Mouse (Mus musculus) ES-CJ7 (cell line): Measurements from ENCODE around the gene Cnp.

Experiments
- DNase-seq: peaks from one replicate; pipeline ENCODE4 v3.0.0; 2011; ENCODE audit warnings: low read depth, low spot score

Gene Cnp

DNA sequence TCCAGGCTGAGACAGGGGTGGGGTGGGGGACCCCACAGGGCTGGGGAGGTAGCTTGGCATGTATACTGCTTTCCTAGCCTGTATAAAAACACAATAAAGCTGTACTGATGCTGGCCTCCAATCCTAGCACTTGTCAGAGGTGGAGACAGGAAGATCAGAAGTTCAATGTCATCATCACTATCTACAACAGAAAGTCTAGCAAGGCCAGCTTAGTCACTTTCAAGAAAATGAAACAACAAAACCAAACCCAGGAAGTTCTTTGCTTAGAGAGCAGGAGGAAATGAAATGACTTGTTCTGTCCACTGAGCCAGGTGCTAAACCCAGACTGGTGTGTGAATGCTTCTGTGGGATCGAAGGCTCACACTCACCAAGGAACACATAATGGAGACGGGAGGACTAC lies 13.8 kb downstream of the Cnp start:
- DNase-seq, result no peak

DNA sequence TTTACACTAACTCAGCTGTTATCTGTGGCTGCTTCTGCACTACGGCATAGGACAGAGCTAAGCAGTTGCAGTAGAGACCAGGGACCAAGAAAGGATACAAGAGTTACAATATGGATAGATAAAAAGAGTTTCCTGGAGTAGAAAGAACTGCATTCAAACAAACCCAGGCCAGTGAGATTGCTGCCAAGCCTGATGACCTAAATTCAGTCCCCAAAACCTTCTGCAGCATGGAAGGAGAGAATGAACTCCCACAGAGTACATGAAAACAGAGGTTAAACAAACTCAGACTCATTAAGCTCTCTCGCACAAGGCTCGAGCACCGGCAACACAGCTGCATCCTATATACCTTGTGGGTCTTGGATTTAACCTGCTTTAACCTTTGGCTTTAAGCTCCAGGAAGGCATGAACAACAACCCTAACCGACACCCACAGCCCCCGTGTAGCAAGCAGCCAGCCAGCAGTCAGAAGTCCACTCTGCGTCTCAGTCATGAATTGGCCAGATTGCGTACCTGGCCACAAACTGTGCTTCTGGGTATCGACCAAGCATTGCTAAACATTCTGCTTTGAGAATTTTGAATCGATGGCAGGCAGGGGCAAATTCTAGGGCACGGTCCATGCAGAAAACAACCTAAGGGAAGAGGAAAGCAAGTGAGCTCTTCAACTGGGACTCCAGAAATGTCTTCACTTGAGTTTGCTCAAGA lies 17.8 kb downstream of the Cnp start:
- no peak for DNase-seq

DNA sequence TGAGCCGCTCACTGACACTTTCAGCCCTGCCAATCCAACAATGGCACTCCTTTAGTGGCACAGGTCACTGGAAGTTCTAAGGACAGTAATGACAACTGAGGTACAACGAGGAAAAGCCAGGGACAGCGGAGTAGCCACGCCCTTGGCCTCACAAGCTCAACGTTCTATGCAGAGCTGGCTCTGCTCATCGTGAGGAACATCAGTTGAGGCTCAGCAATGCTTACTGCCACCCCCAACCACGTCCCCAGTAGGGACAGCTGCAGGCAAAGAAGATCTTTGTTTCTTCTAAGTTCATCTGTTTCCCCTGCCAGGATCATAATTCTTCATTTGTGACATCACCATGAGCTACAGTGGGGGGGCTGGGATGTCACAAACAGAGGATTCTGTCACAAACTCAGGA lies 19.9 kb downstream of the Cnp start:
- no peak for DNase-seq

DNA sequence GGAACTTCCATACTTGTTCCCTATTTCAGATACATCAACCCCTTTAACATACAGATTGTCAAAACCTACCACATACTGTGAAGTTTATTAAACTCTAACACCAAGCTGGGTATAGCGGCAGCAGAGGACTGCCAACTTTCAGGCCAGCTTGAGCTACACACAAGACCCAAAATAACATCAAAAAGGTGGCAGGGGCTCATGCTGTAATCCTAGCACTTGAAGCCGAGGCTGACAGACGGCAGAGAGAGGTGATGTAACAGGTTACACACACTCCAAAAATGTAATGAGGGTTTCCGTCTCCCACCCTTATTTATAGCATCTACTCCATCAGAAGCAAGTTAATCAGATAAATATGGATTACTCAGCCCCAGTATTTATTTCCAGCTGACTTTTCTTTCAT lies 20.8 kb downstream of the Cnp start:
- no peak for DNase-seq

DNA sequence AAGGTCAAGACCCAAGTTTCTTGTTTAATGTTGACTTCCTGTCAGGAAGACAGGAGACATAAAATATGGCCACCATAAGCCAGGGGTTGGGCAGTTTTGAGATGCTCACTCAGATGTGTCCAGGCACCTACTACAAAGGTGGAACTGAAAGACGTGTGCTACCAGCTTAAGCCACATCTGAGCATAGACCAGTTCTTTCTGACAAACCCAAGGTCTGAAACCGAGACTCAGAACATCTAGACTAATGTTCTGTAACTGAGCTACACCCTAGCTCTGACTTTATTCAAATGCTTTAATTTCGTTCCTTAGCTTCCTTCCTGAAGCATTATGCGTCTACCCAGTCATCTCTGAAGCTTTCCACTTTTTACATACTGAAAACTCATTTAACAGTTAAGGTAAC lies 23.4 kb downstream of the Cnp start:
- no peak for DNase-seq

DNA sequence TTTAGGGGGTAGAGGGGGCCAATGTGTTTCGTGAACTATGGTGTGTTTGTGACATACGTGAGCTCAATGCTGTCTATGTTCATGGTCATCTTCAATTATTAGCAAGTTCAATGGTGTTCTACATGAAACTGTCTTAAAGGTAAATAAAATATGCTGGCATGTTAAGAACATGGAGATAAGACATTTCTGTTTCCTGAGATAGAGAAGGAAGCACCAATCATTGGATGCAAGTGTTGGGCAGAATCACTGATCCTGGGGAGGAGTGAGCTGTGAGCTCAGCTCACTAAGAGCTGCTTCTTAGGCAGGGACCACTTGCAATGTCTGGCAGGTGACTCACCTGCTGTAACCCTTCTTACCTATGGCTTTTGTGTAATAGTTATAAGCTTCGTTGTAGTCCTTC lies 26.7 kb downstream of the Cnp start:
- DNase-seq, result no peak

DNA sequence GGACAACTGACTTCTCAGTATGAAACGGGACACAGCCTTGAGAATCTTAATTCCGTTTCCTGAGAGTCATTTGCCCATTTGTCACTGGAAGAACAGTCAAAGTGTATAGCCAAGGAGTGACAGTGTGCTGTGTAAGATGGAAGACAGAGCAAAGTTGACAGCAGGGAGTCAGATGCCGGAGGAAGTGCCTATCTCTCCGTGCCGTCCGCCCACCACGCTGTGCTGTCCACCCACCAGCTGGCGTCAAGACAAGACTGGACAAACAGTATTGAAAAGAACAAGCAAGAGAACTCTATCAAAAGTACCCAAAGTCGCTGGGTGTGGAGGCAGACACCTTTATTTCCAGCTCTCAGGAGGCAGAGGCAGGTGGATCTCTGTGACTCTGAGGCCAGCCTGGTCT lies 28.5 kb downstream of the Cnp start:
- DNase-seq, result no peak

DNA sequence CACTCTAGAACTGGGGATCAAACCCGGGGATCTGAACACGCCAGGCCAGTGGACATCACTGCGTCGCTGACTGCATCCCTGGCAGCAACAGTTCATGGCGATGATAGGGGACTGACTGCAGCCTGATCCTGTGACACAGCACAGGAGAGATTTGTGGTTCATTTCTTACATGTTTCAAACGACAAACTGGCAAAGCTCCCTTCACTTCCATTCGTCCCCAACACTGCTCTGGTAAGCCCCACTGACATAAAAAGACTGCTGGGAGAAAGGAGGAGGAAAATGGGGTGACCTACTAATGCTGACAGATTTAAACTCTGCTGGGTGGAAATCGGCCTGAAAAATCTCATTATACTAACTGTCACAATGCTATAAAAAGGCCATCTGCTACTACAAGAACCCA lies 29.1 kb downstream of the Cnp start:
- DNase-seq, result no peak

DNA sequence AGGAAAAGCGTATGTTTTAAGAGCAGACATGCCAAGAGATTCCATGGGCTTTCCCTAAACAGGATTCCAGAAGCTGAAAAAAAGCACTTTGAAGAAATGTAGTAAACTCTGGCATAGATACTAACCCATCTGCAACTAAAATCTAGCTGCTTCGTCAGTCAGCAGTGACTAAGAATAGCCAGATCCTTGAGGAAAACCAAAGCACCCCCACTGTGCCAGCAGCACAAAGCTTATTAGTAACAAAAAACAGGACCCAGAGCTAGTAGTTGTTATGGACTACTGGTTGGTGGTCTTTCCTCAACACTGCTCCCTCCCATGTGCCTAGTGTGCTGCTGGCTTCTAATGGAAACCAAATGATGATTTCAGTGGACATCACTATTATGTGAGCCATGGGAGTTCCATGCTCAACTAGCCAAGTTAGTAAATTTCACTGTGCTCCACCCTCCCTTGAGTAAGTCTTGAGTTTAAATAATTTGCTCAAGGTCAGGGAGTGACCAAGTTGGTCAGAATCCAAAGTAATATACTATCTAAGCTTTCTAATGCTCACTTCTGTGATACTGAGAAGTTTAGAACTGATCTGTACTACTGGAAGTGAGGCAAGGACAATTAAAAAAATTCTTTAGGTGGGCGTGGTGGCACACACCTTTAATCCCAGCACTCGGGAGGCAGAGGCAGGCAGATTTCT lies 29.8 kb downstream of the Cnp start:
- DNase-seq, result no peak

DNA sequence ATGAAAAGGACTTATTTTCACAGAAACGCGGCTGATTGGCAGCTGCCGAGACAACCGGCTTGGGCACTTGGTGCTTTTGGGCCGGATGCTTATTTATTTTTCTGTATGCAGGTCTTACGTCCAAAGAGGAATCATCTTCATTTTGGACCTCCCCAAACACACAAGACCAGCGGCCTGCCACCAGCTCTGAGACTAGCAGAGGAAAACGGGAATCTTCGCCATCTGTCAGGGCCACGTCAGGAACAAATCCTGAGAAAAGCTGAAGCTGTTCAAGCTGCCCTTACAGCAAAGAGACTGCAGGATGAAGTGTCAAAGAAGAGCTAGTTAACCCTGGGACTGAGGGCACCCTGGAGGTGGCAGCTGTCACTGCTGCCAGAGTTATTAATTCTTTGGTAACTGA lies 30.7 kb downstream of the Cnp start:
- DNase-seq, result no peak

DNA sequence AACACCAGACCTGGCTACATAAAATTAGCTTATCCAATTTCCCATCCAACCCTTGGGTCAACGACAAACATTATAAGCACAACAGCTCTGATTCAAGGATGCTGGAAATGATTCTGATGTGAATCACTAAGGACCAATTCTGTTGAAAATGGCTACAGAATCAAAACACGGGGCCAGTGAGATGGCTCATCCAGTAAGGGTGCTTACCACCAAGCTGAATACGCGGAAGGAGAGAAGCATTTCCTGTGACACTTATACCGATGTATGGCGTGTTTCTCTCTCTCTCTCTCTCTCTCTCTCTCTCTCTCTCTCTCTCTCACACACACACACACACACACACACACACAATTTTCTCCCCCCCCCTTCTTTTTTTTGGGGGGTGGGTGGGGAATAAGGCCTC lies 32.4 kb downstream of the Cnp start:
- DNase-seq, result no peak

DNA sequence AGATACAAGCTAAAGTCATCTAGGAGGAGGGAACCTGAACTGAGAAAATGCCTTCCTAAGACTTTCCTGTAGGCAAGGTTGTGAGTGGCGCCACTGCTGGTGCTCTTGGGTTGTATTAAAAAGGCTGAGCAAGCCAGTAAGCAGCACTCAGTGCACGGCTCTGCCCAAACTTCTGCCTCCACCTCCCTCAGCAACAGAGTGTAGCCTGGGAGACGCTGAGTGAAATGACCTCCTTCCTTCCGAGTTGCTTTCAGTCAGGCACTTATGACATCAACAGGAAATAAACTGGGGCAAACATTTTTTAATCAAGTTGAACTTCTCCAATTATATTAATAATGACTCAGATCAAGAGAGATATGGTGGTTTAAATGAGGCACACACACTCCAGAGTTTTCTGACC lies 34.1 kb downstream of the Cnp start:
- DNase-seq, result no peak

DNA sequence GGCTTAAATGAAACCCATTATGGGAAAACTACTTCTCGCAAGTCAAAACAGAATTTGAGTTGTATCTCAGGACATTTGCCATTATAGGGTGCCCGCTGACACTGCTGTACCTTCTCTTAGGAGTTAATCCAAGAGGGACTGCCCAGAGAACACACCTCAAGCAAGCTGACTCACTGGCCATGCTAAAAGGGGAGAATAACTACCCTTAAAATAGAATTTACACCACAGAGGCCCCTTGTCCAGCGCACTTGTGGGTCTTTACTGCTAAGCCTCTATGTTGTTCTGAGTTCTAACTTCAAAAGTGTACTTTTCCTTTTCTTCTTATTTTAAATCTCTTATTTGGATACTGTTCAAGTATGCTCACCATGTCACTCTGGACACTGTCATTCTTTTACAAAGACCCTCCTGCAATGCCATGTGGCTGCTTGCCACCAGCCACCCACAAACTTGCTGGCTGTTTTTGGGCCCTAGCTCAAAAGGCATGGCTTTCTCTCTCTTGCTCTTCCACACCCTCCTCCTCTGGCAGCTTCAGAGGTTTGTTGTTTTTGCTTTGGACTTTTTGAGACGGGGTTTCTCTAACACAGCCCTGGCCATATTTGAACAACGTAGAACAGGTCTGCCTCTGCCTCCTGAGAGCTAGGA lies 34.8 kb downstream of the Cnp start:
- DNase-seq, result no peak

DNA sequence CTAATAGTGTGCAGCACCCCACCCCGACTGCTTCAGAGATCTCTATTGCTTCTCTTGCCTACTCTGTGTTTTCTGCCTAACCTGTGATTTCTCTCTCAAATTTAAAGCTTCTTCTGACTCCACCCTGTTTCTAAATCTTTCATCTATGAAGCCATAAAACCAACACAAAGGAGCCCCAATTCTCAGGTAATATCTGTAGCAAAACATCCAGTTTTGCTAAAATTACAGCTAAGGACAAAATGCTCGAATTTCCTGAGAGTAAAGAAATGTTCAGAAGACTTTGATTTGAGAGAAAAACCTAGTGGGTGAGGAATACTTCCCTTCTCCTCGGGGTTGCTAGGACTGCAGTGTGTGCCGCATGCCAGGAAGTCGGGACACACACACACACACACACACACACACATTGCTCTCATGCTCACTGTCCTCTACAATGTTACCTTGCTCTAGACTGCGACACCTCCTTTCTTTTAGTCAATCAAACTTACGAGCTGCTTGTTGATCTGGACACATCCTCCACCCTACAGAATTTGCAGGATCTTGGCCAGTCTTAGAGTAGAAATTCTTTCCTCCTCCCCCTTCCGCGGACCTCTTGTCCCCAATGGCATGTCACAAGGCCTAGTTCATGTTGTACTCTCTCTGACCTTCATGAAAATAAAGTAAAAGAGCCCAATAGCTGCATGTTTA lies 35.4 kb downstream of the Cnp start:
- DNase-seq, result no peak

DNA sequence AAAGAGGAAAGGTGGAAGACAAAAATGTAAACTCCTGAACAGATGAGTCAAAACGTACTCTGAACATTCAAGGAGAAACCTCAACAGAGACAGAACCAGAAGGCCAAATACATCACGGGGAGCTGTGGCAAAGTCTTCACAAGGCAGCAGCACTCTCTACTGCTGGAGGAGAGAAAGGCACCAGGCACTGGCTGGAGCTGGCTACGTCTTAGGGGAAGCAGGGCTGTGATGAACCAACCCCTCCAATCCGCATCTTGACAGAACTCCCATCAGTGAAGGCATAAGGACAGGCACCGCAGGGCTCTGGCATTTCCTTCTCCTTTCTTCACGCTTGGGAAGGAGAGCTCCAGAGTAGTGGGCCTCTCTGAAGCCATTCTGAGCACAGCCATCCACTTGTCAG lies 36.9 kb downstream of the Cnp start:
- DNase-seq, result peak; percentile 53

DNA sequence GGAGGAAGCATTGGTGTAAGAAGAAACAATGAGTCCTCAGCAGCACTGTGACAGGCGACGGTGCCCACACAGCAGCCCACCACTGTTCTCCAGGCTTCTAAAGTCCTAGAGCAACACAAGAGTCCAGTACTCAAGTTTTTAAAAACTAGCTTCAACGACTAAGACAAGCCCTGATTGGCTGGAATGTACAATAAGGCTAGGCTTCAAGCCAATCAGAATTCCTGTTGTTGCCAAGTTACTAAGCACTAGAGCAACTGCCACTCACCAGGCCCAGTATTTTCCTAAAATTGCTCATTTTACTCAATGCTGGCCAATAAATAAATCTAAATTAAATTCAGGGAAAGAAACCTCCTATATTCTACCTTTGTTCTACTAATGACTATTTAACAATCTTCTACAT lies 38.5 kb downstream of the Cnp start:
- peak; percentile 61 for DNase-seq

DNA sequence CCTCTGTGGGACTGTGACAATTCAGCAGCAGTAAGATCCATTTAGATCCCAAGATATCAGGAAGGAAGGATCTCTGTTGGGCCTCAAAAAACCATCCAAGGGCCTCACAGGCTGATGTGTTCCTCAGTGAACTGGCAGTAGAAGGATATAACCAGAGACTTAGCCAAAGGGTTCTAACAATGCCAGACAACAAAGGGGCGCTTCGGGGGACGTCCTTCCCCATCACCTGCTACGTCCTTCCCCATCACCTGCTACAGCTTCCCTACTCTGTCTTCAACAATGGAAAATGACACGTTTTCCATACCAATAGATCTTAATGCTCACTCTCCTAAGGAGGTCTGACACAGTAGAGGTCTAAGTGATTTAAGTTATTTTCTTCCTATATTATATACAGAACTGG lies 41.6 kb downstream of the Cnp start:
- DNase-seq, result peak; percentile 87

DNA sequence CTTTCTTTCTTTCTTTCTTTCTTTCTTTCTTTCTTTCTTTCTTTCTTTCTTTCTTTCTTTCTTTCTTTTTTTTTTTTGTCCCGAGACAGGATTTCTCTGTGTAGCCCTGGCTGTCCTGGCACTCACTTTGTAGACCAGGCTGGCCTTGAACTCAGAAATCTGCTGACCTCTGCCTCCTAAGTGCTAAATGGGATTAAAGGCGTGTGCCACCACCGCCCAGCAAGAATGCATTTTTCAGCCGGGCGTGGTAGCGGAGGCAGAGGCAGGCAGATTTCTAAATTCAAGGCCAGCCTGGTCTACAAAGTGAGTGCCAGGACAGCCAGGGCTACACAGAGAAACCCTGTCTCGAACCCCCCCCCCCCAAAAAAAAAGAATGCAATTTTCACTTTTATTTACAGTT lies 42.1 kb downstream of the Cnp start:
- DNase-seq, result peak; percentile 85

DNA sequence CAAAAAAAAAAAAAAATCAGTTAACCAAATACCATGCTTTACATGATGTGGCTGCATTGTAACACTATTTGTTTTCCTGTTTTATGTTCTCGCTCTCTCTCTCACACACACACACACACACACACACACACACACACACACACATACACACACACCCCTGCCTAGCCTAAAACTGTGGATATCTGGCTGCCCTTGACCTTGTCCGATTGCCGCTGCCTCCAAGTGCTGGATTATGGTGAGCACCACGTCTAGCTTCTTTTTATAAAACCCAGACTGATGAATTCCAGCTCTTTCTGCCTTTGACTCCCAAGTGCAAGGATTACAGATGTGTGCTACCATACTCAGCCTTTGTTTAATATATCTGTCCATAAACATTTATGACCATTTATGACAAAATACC lies 42.8 kb downstream of the Cnp start:
- DNase-seq, result peak; percentile 39

DNA sequence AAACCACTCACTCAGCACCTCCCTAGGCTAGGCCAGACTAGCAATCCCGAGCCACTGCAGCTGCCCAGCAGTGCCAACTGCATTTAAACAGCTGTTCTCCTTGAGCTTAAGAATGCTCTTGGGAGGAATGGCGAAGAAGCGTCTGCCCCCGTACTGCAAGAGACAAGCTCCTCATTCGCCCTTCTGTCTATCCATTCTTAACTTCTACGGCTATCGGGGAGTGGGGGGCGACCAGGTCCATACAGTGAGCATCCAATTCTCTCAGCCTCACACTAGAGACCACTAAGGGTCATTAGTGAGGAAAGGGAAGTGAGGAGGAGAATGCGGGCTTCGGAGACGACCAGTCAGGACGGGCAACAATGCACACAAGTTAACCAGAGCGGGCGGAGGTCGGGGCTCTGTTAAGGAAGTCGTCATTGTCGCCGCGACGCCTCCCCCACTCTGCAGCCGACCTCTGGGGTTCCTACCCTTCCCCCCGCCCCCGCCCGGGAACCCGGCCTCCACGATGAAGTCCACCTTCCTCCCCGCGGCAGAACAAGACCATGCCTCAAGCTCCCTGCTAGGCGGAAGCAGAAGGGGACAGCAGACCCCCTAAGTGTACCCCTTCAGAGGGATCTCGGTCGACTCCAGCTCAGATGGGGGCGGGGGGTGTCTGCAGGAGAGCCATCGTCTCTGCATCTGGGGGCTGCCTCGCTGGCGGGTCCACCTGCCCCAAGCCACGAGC lies 44.2 kb downstream of the Cnp start, which contains the start of gene Nkiras2:
Gene Nkiras2 (plus strand): TSS at position 484 of the 724 bp plus-strand sequence.
- DNase-seq, result peak; percentile 89

DNA sequence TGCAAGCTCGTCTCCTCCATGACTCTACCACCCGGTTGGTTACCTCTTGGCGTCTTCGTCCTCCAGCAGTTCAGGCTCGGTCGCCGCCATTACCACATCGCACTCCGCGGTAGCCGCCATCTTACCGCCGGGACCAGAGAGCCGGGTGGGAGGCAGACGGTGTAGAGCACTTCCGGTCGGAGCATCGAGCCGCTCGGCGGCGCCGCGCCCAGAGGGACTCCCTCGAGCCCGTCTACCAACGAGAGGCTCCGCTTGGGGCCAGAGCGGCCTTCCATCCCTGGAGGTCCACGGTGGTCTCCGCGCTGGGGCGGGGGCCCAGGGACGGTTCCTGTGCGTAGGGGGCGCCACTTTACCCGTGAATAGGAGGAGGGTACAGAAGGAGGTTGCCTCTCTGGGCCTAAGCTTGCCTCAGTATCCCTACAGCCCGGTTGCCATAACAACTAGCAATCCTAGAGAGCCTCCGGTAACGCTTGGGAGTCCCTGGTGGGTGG lies 44.8 kb downstream of the Cnp start:
- DNase-seq, result peak; percentile 99

DNA sequence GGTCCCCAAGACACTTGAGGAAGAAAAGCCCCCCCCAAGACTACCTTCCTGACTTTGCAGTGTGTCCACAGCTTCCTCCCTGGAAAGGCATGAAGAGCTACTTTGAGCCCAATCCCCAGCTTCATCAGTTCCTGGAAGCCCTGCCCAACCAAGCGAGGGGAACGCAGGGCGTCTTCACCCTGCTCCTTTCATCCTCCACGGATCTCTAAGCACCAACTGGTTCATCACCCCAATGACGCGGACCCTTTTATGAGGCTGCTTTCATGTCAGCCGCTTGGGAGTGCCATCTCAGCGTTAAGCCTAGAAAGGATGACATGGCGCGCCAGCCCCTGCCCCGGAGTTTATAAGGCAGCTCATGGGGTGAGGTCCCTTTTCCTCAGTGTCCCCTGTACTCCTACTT lies 45.3 kb downstream of the Cnp start, which contains the start of gene Dnajc7:
Gene Dnajc7 (minus strand): TSS at position 187 of the 400 bp plus-strand sequence.
- no peak for DNase-seq
